ENCODE assay signal across 20 mouse cellular contexts in genomic region chr4:152650198-152650597, GRCm38 (mm10).
DNase-seq lines count a peak whose midpoint lies in the region; ATAC-seq and TF ChIP-seq lines count a peak whose summit lies in the region.
"Had no signal": no experiment of that assay in that cellular context is flagged by ENCODE, and none has a peak within 500 bp of the region (broad histone marks: within the 10 kb centered on the region; RNA-seq: fewer than 3 reads in every experiment).

No protein-coding gene starts in this region.

- DNase-seq in midbrain, postnatal 0 days (ENCODE audit: low spot score), result no peak
- peak; percentile 76 for DNase-seq in ZHBTc4 (ENCODE audit: low read depth, low spot score)
- DNase-seq in ovary, postnatal 14 days (ENCODE audit: low spot score), result no peak
- no peak for DNase-seq in left cerebral cortex, postnatal 10 days (ENCODE audit: extremely low spot score in 1 of 2, low spot score in 2 of 2)
- DNase-seq: adrenal gland, postnatal 14 days; cerebellum, adult 9-10 months; gastrocnemius, postnatal 14 days; heart, adult 11 months; kidney, adult 11 months; lung, embryonic 14.5 days; right cerebral cortex, postnatal 4 days had no signal

- no peak overlapping the region for H3K9ac ChIP-seq in hindbrain, embryonic 15.5 days
- no peak overlapping the region for H3K9ac ChIP-seq in hindbrain, embryonic 12.5 days
- H3K9ac ChIP-seq in midbrain, embryonic 16.5 days (ENCODE audit: low read depth, low read length), result no peak overlapping the region
- no peak overlapping the region for H3K9ac ChIP-seq in midbrain, postnatal 0 days (replicated peaks; ENCODE audit: low read length, poor library complexity, severe bottlenecking)
- no peak overlapping the region for H3K9ac ChIP-seq in limb, embryonic 15.5 days
- H3K9ac ChIP-seq: liver, embryonic 14.5 days; lung, embryonic 14.5 days; midbrain, embryonic 12.5 days had no signal

- H3K4me1 ChIP-seq in hindbrain, embryonic 15.5 days (replicated peaks), result peaks cover 12% of the 10 kb centered on the region; the same call in 1 of the 2 replicates
- 0 out of 2 replicates have a peak, but pooled peaks cover 6% of the 10 kb centered on the region for H3K4me1 ChIP-seq in hindbrain, embryonic 12.5 days
- H3K4me1 ChIP-seq in midbrain, embryonic 16.5 days (ENCODE audit: control insufficient read depth, insufficient read depth, low read length), result no peaks in the 10 kb centered on the region; the same call in 1 of the 2 replicates
- no peaks in the 10 kb centered on the region for H3K4me1 ChIP-seq in midbrain, postnatal 0 days (ENCODE audit: insufficient read depth, low read length)
- no peaks in the 10 kb centered on the region; the same call in 1 of the 2 replicates for H3K4me1 ChIP-seq in limb, embryonic 15.5 days

- intact Hi-C loops in left cerebral cortex, postnatal 10 days (cut with DNase I), result no loop called here

- no peaks in the 10 kb centered on the region for H3K9me3 ChIP-seq in hindbrain, embryonic 15.5 days
- no peaks in the 10 kb centered on the region for H3K9me3 ChIP-seq in hindbrain, embryonic 12.5 days (replicated peaks)
- H3K9me3 ChIP-seq in midbrain, embryonic 16.5 days (replicated peaks; ENCODE audit: control insufficient read depth, low read length, poor library complexity, severe bottlenecking), result no peaks in the 10 kb centered on the region
- no peaks in the 10 kb centered on the region for H3K9me3 ChIP-seq in midbrain, postnatal 0 days (ENCODE audit: low read length)
- H3K9me3 ChIP-seq in limb, embryonic 15.5 days, result no peaks in the 10 kb centered on the region
- H3K9me3 ChIP-seq: midbrain, embryonic 12.5 days had no signal

- H3K27me3 ChIP-seq in hindbrain, embryonic 15.5 days, result 0 out of 2 replicates have a peak, but pooled peaks cover 3% of the 10 kb centered on the region
- no peaks in the 10 kb centered on the region for H3K27me3 ChIP-seq in hindbrain, embryonic 12.5 days
- no peaks in the 10 kb centered on the region for H3K27me3 ChIP-seq in midbrain, embryonic 16.5 days (ENCODE audit: control insufficient read depth, insufficient read depth, low read depth, low read length)
- no peaks in the 10 kb centered on the region for H3K27me3 ChIP-seq in midbrain, postnatal 0 days (ENCODE audit: insufficient read depth, low read length)
- H3K27me3 ChIP-seq in limb, embryonic 15.5 days, result no peaks in the 10 kb centered on the region
- H3K27me3 ChIP-seq: midbrain, embryonic 12.5 days had no signal

- ATAC-seq in hindbrain, embryonic 15.5 days (ENCODE audit: low FRiP score, low read depth), result 0 out of 2 replicates have a peak, but pooled peaks have one; percentile 35
- ATAC-seq in hindbrain, embryonic 12.5 days (ENCODE audit: low FRiP score), result no peak
- peak; percentile 68; the same call in 1 of the 2 replicates for ATAC-seq in midbrain, embryonic 16.5 days
- ATAC-seq in midbrain, postnatal 0 days (ENCODE audit: low FRiP score), result no peak
- ATAC-seq in limb, embryonic 15.5 days (ENCODE audit: insufficient number of reproducible peaks, low FRiP score, low TSS enrichment, low read depth), result peak; percentile 75; the same call in 1 of the 2 replicates
- ATAC-seq: forebrain, embryonic 16.5 days had no signal

- H3K36me3 ChIP-seq in hindbrain, embryonic 15.5 days, result no peaks in the 10 kb centered on the region
- no peaks in the 10 kb centered on the region for H3K36me3 ChIP-seq in hindbrain, embryonic 12.5 days
- no peaks in the 10 kb centered on the region for H3K36me3 ChIP-seq in midbrain, embryonic 16.5 days (ENCODE audit: control insufficient read depth, insufficient read depth, low read length)
- no peaks in the 10 kb centered on the region for H3K36me3 ChIP-seq in midbrain, postnatal 0 days (ENCODE audit: insufficient read depth, low read length)
- no peaks in the 10 kb centered on the region for H3K36me3 ChIP-seq in limb, embryonic 15.5 days
- H3K36me3 ChIP-seq: G1E; midbrain, embryonic 12.5 days had no signal

- no peak overlapping the region for H3K27ac ChIP-seq in hindbrain, embryonic 15.5 days (replicated peaks)
- H3K27ac ChIP-seq in hindbrain, embryonic 12.5 days, result no peak overlapping the region
- H3K27ac ChIP-seq in midbrain, embryonic 16.5 days (ENCODE audit: low read length), result no peak overlapping the region
- no peak overlapping the region for H3K27ac ChIP-seq in midbrain, postnatal 0 days (ENCODE audit: low read depth, low read length)
- H3K27ac ChIP-seq in limb, embryonic 15.5 days, result 0 out of 2 replicates have a peak overlapping the region, but pooled peaks have one; percentile 0
- H3K27ac ChIP-seq: liver, embryonic 14.5 days; midbrain, embryonic 12.5 days had no signal

- WGBS in hindbrain, embryonic 15.5 days, result 82% methylated on average over 8 of the region's 8 CpGs
- WGBS in hindbrain, embryonic 12.5 days, result 74% methylated on average over 8 of the region's 8 CpGs
- 80% methylated on average over 8 of the region's 8 CpGs for WGBS in midbrain, embryonic 16.5 days
- WGBS in midbrain, postnatal 0 days, result 84% methylated on average over 8 of the region's 8 CpGs
- 39% methylated on average over 8 of the region's 8 CpGs for WGBS in limb, embryonic 15.5 days

- no peak for TF ChIP-seq CTCF in midbrain, postnatal 0 days (IDR thresholded peaks at IDR 0.05)

- no peak overlapping the region for H3K4me3 ChIP-seq in hindbrain, embryonic 15.5 days
- H3K4me3 ChIP-seq in hindbrain, embryonic 12.5 days, result no peak overlapping the region
- H3K4me3 ChIP-seq in midbrain, embryonic 16.5 days (ENCODE audit: low read depth, low read length), result no peak overlapping the region
- H3K4me3 ChIP-seq in midbrain, postnatal 0 days (ENCODE audit: low read depth, low read length), result no peak overlapping the region
- H3K4me3 ChIP-seq in limb, embryonic 15.5 days, result no peak overlapping the region
- H3K4me3 ChIP-seq: midbrain, embryonic 12.5 days had no signal

- H3K4me2 ChIP-seq in hindbrain, embryonic 15.5 days, result no peak overlapping the region
- no peak overlapping the region for H3K4me2 ChIP-seq in hindbrain, embryonic 12.5 days (replicated peaks)
- no peak overlapping the region for H3K4me2 ChIP-seq in midbrain, embryonic 16.5 days (ENCODE audit: low read length)
- H3K4me2 ChIP-seq in midbrain, postnatal 0 days (ENCODE audit: low read depth, low read length, poor library complexity, severe bottlenecking), result no peak overlapping the region
- H3K4me2 ChIP-seq in limb, embryonic 15.5 days, result peak overlapping the region; percentile 24; the same call in 1 of the 2 replicates
- H3K4me2 ChIP-seq: heart, embryonic 11.5 days; lung, embryonic 14.5 days; midbrain, embryonic 12.5 days had no signal

Comparison
In these comparisons a context has a peak if more than half of its experiments do, and no peak if none do; other contexts are left out.
1. ATAC-seq: peak in hindbrain, embryonic 15.5 days (single experiment), midbrain, embryonic 16.5 days (single experiment) and limb, embryonic 15.5 days (single experiment); none in hindbrain, embryonic 12.5 days (single experiment) and midbrain, postnatal 0 days (single experiment).